Mouse (Mus musculus): ENCODE measurements around the gene Tmed11. TPM values are rescaled to one million over a fixed set of nuclear protein-coding genes. Genes with fewer than 3 reads are reported as not detected.
"Not testable (repeated sequence)": the region's sequence is repeated elsewhere in the genome, so short reads cannot be mapped to it uniquely, and the experiment has no call there.

Tmed11 gene
- polyA plus RNA-seq (2015; fragmentation: Nextera tagmentation; extraction: Ambion mirVana), result not detected in 2 replicates

GRCm38 (mm10) chr5:108795263-108795662 lies at the start of gene Tmed11:
Tmed11 (minus strand) TSS chr5:108795363.
- H3K36me3 ChIP-seq; ATAC-seq (ENCODE audit: insufficient number of reproducible peaks, insufficient read depth, low FRiP score, low TSS enrichment, low read depth); H3K4me2 ChIP-seq; H3K4me1 ChIP-seq; H3K27ac ChIP-seq; H3K4me3 ChIP-seq; H3K27me3 ChIP-seq; H3K9ac ChIP-seq; H3K9me3 ChIP-seq: not testable (repeated sequence)
- 63% methylated on average over 2 of the region's 2 CpGs for WGBS

- H3K9ac ChIP-seq, result no peak overlapping the region
- H3K27me3 ChIP-seq, result no peaks in the 10 kb centered on the region
- WGBS, result 55% methylated on average over 1 of the region's 1 CpGs
- H3K4me2 ChIP-seq, result no peak overlapping the region
- no peak overlapping the region for H3K27ac ChIP-seq
- no peaks in the 10 kb centered on the region for H3K36me3 ChIP-seq
- H3K4me3 ChIP-seq, result no peak overlapping the region
- H3K9me3 ChIP-seq, result no peaks in the 10 kb centered on the region
- no peak for ATAC-seq (ENCODE audit: insufficient number of reproducible peaks, insufficient read depth, low FRiP score, low TSS enrichment, low read depth)
- no peaks in the 10 kb centered on the region for H3K4me1 ChIP-seq
Observed at GRCm38 (mm10) chr5:108836156-108836555, 41.0 kb upstream of the Tmed11 start.

- H3K27ac ChIP-seq, result no peak overlapping the region
- no peaks in the 10 kb centered on the region for H3K27me3 ChIP-seq
- H3K4me1 ChIP-seq, result no peaks in the 10 kb centered on the region
- WGBS, result 85% methylated on average over 2 of the region's 2 CpGs
- no peak overlapping the region for H3K9ac ChIP-seq
- no peaks in the 10 kb centered on the region for H3K9me3 ChIP-seq
- H3K4me3 ChIP-seq, result no peak overlapping the region
- no peak for ATAC-seq (ENCODE audit: insufficient number of reproducible peaks, insufficient read depth, low FRiP score, low TSS enrichment, low read depth)
- H3K4me2 ChIP-seq, result no peak overlapping the region
- H3K36me3 ChIP-seq, result no peaks in the 10 kb centered on the region
Observed at GRCm38 (mm10) chr5:108823276-108823675, 28.1 kb upstream of the Tmed11 start.

GRCm38 (mm10) chr5:108808750-108809149 lies 13.6 kb upstream of the Tmed11 start, which contains the start of gene Vmn2r8:
Vmn2r8 (minus strand) TSS chr5:108808850.
- WGBS, result 76% methylated on average over 2 of the region's 2 CpGs
- not testable (repeated sequence) for H3K4me2 ChIP-seq

GRCm38 (mm10) chr5:108803646-108804045 lies 8.5 kb upstream of the Tmed11 start:
- no peak overlapping the region for H3K9ac ChIP-seq
- no peaks in the 10 kb centered on the region for H3K36me3 ChIP-seq
- H3K9me3 ChIP-seq, result no peaks in the 10 kb centered on the region
- H3K4me2 ChIP-seq, result no peak overlapping the region
- no peak overlapping the region for H3K4me3 ChIP-seq
- 56% methylated on average over 1 of the region's 1 CpGs for WGBS
- no peaks in the 10 kb centered on the region for H3K27me3 ChIP-seq
- H3K27ac ChIP-seq, result no peak overlapping the region
- no peaks in the 10 kb centered on the region for H3K4me1 ChIP-seq
- ATAC-seq (ENCODE audit: insufficient number of reproducible peaks, insufficient read depth, low FRiP score, low TSS enrichment, low read depth), result no peak

More at GRCm38 (mm10) chr5:108808750-108809149, 13.6 kb upstream of the Tmed11 start, which contains the start of gene Vmn2r8:
- H3K4me3 ChIP-seq; H3K9ac ChIP-seq; H3K9me3 ChIP-seq; H3K4me1 ChIP-seq; H3K27me3 ChIP-seq; H3K27ac ChIP-seq; H3K36me3 ChIP-seq; ATAC-seq (ENCODE audit: insufficient number of reproducible peaks, insufficient read depth, low FRiP score, low TSS enrichment, low read depth): not testable (repeated sequence)

GRCm38 (mm10) chr5:108790385-108790784 lies 4.8 kb downstream of the Tmed11 start:
- H3K27ac ChIP-seq; H3K4me3 ChIP-seq; H3K9me3 ChIP-seq; H3K4me2 ChIP-seq; H3K4me1 ChIP-seq; H3K9ac ChIP-seq; H3K27me3 ChIP-seq; ATAC-seq (ENCODE audit: insufficient number of reproducible peaks, insufficient read depth, low FRiP score, low TSS enrichment, low read depth); H3K36me3 ChIP-seq: not testable (repeated sequence)
- WGBS, result 34% methylated on average over 1 of the region's 1 CpGs

GRCm38 (mm10) chr5:108774630-108775306 lies 20.4 kb downstream of the Tmed11 start, which contains the start of gene Rnf212:
Rnf212 (minus strand) TSS chr5:108774982.
- H3K9ac ChIP-seq, result no peak within 1 kb of the TSS
- no peaks in the 10 kb centered on the region for H3K4me1 ChIP-seq
- WGBS, result 77% methylated on average over 40 of the region's 40 CpGs
- no peaks in the 10 kb centered on the region for H3K36me3 ChIP-seq
- ATAC-seq (ENCODE audit: insufficient number of reproducible peaks, insufficient read depth, low FRiP score, low TSS enrichment, low read depth), result no peak
- H3K27me3 ChIP-seq, result no peaks in the 10 kb centered on the region
- H3K27ac ChIP-seq, result no peak within 1 kb of the TSS
- H3K4me2 ChIP-seq, result no peak within 1 kb of the TSS
- H3K4me3 ChIP-seq, result no peak within 1 kb of the TSS
- H3K9me3 ChIP-seq, result no peaks in the 10 kb centered on the region

- WGBS, result 85% methylated on average over 2 of the region's 2 CpGs
- no peak overlapping the region for H3K9ac ChIP-seq
- H3K4me3 ChIP-seq, result no peak overlapping the region
- H3K27me3 ChIP-seq, result no peaks in the 10 kb centered on the region
- H3K9me3 ChIP-seq, result no peaks in the 10 kb centered on the region
- no peak overlapping the region for H3K4me2 ChIP-seq
- no peak overlapping the region for H3K27ac ChIP-seq
- H3K36me3 ChIP-seq, result no peaks in the 10 kb centered on the region
- H3K4me1 ChIP-seq, result no peaks in the 10 kb centered on the region
- no peak for ATAC-seq (ENCODE audit: insufficient number of reproducible peaks, insufficient read depth, low FRiP score, low TSS enrichment, low read depth)
Observed at GRCm38 (mm10) chr5:108760002-108760401, 35.2 kb downstream of the Tmed11 start.

- no peaks in the 10 kb centered on the region for H3K9me3 ChIP-seq
- H3K27ac ChIP-seq, result no peak overlapping the region
- H3K4me3 ChIP-seq, result no peak overlapping the region
- H3K4me1 ChIP-seq, result no peaks in the 10 kb centered on the region
- H3K4me2 ChIP-seq, result no peak overlapping the region
- H3K9ac ChIP-seq, result no peak overlapping the region
- no peaks in the 10 kb centered on the region for H3K27me3 ChIP-seq
- 59% methylated on average over 3 of the region's 3 CpGs for WGBS
- no peak for ATAC-seq (ENCODE audit: insufficient number of reproducible peaks, insufficient read depth, low FRiP score, low TSS enrichment, low read depth)
- H3K36me3 ChIP-seq, result no peaks in the 10 kb centered on the region
Observed at GRCm38 (mm10) chr5:108758396-108758795, 36.8 kb downstream of the Tmed11 start.

GRCm38 (mm10) chr5:108751258-108751657 lies 43.9 kb downstream of the Tmed11 start:
- not testable (repeated sequence) for H3K36me3 ChIP-seq; H3K4me2 ChIP-seq; H3K9me3 ChIP-seq; H3K9ac ChIP-seq; ATAC-seq (ENCODE audit: insufficient number of reproducible peaks, insufficient read depth, low FRiP score, low TSS enrichment, low read depth); H3K27me3 ChIP-seq; H3K4me1 ChIP-seq; H3K27ac ChIP-seq; H3K4me3 ChIP-seq
- WGBS, result 70% methylated on average over 4 of the region's 4 CpGs

- Histone ChIP-seq H3K27ac (no peak overlapping the region), H3K9me3 (no peaks in the 10 kb centered on the region), H3K4me2 (no peak overlapping the region), H3K4me3 (no peak overlapping the region), H3K9ac (no peak overlapping the region), H3K4me1 (no peaks in the 10 kb centered on the region), H3K27me3 (no peaks in the 10 kb centered on the region), H3K36me3 (no peaks in the 10 kb centered on the region)
- no peak for ATAC-seq (ENCODE audit: insufficient number of reproducible peaks, insufficient read depth, low FRiP score, low TSS enrichment, low read depth)
- WGBS, result 74% methylated on average over 5 of the region's 5 CpGs
Observed at GRCm38 (mm10) chr5:108750328-108751210, 44.6 kb downstream of the Tmed11 start.

- H3K27me3 ChIP-seq, result no peaks in the 10 kb centered on the region
- ATAC-seq (ENCODE audit: insufficient number of reproducible peaks, insufficient read depth, low FRiP score, low TSS enrichment, low read depth), result no peak
Observed at GRCm38 (mm10) chr5:108744629-108745028, 50.5 kb downstream of the Tmed11 start.

More at GRCm38 (mm10) chr5:108744629-108745028, 50.5 kb downstream of the Tmed11 start:
- H3K9me3 ChIP-seq, result no peaks in the 10 kb centered on the region
- 78% methylated on average over 3 of the region's 3 CpGs for WGBS
- H3K4me3 ChIP-seq, result no peak overlapping the region
- H3K4me2 ChIP-seq, result no peak overlapping the region
- H3K27ac ChIP-seq, result no peak overlapping the region
- no peak overlapping the region for H3K9ac ChIP-seq
- no peaks in the 10 kb centered on the region for H3K36me3 ChIP-seq
- H3K4me1 ChIP-seq, result no peaks in the 10 kb centered on the region

Measured in embryonic facial prominence, embryonic 13.5 days (tissue).